Mouse (Mus musculus): Measurements from ENCODE around the gene Ppm1a. TPM values are rescaled to one million over a fixed set of nuclear protein-coding genes. Genes with fewer than 3 reads are reported as not detected.

Gene Ppm1a
- polyA plus RNA-seq (2012; rRNA removed) = 31.9 and 34.2 TPM in 2 replicates

GRCm38 (mm10) chr12:72757086-72757485 lies at the start of gene Ppm1a:
TSS of gene Ppm1a (plus strand) at chr12:72757455.

Other genes with a start within 250 kb of the Ppm1a start
- 1.8 and 2.2 TPM in 2 replicates for gene Pcnx4, start 221.1 kb upstream of the Ppm1a start, polyA plus RNA-seq (2012; rRNA removed)
- not detected in 2 replicates for gene Gm4756, start 107.8 kb upstream of the Ppm1a start, polyA plus RNA-seq (2012; rRNA removed)
- 26.1 and 31.5 TPM in 2 replicates for gene Dhrs7, start 92.5 kb upstream of the Ppm1a start, polyA plus RNA-seq (2012; rRNA removed)
- not detected in 2 replicates for gene Six6, start 182.4 kb downstream of the Ppm1a start, polyA plus RNA-seq (2012; rRNA removed)
- gene 4930447C04Rik, start 183.3 kb downstream of the Ppm1a start, polyA plus RNA-seq (2012; rRNA removed) = not detected in 2 replicates

Measured in colon, adult 2 months (tissue).